Mouse (Mus musculus) erythroblast, embryonic 14.5 days (primary cell): ENCODE measurements around the gene Zfp663.

Source experiments
- GATA1 ChIP-seq: IDR thresholded peaks from 2 replicates; pipeline ENCODE4 v1.6.1; 2012; ENCODE audit warnings: low read length, inconsistent platforms, mixed read lengths
- TAL1 ChIP-seq: IDR thresholded peaks from 3 replicates; pipeline ENCODE4 v1.6.1; 2012; ENCODE audit warnings: low read length, inconsistent platforms, mixed read lengths

- TF ChIP-seq GATA1 (no peak), TAL1 (no peak)
These were observed 49.0 kb downstream of the Zfp663 start for GRCm38 (mm10) chr2:165319503-165319902.
